Mouse (Mus musculus) testis, adult 2 months (tissue): ENCODE results near the gene Tprg. TPM values are rescaled to one million over a fixed set of nuclear protein-coding genes. Genes with fewer than 3 reads are reported as not detected.

ENCODE experiments used
- H3K27ac ChIP-seq: fragments of 200-500 bp; 2 replicates; pipeline ENCODE4 v1.5.1; 2012; ENCODE audit warnings: low read depth, low read length; ENCODE audit not compliant: control insufficient read depth, insufficient read depth
- H3K27me3 ChIP-seq: fragments of 200-500 bp; 2 replicates; pipeline ENCODE4 v1.6.1; 2012; ENCODE audit warnings: mild to moderate bottlenecking, low read length, moderate library complexity; ENCODE audit not compliant: control insufficient read depth, insufficient read depth
- H3K36me3 ChIP-seq: fragments of 200-500 bp; 2 replicates; pipeline ENCODE4 v1.6.1; 2012; ENCODE audit warnings: mild to moderate bottlenecking, low read length; ENCODE audit not compliant: control insufficient read depth, insufficient read depth
- H3K4me1 ChIP-seq: fragments of 200-500 bp; 2 replicates; pipeline ENCODE4 v1.6.1; 2012; ENCODE audit warnings: low read length; ENCODE audit not compliant: control insufficient read depth, insufficient read depth
- H3K4me3 ChIP-seq: fragments of 200-500 bp; 2 replicates; pipeline ENCODE4 v1.5.1; 2012; ENCODE audit warnings: low read depth, mild to moderate bottlenecking, low read length, moderate library complexity, mixed read lengths; ENCODE audit not compliant: control insufficient read depth
- CTCF ChIP-seq: fragments of 200-500 bp; IDR thresholded peaks from 2 replicates; pipeline ENCODE4 v1.5.1; 2012; ENCODE audit warnings: low read depth, mild to moderate bottlenecking, inconsistent platforms, low read length, moderate library complexity; ENCODE audit not compliant: control insufficient read depth, insufficient read depth, insufficient replicate concordance
- POLR2A ChIP-seq: fragments of 200-500 bp; IDR thresholded peaks from 2 replicates; pipeline ENCODE4 v1.6.1; 2012; ENCODE audit warnings: low read depth, mild to moderate bottlenecking, inconsistent platforms, low read length, moderate library complexity; ENCODE audit not compliant: control insufficient read depth
- polyA plus RNA-seq: library from polyadenylated mRNA; depleted of rRNA; stranded (reverse); fragments of >200 nt; gene quantifications from 2 replicates; pipeline ENCODE4 v1.2.3, GENCODE M21; 2012; rRNA removed

Gene Tprg
- polyA plus RNA-seq = not detected in 2 replicates

DNA sequence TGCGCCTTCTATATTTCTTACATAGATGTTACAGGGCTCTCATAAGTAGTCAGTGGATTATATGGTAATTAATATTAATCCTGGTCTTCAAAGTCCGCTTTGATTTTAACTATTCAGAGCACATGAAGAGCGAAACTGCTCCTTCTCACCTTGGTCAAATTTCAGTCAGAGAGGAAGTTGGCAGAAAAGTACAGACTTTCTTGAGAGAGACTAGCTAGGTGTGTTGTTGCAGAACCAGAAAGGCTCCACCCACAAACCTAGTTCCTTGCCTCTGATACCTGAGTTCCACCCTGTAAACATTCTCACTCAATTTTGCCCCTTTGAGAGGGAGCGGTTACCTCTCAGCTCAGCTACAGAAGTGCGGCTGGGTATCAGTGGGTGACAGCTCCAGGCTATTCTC is at the start of gene Tprg:
Gene Tprg, plus strand, starts transcription at position 301 of the 400 bp plus-strand sequence.
- no peaks in the 10 kb centered on the region for H3K4me1 ChIP-seq

DNA sequence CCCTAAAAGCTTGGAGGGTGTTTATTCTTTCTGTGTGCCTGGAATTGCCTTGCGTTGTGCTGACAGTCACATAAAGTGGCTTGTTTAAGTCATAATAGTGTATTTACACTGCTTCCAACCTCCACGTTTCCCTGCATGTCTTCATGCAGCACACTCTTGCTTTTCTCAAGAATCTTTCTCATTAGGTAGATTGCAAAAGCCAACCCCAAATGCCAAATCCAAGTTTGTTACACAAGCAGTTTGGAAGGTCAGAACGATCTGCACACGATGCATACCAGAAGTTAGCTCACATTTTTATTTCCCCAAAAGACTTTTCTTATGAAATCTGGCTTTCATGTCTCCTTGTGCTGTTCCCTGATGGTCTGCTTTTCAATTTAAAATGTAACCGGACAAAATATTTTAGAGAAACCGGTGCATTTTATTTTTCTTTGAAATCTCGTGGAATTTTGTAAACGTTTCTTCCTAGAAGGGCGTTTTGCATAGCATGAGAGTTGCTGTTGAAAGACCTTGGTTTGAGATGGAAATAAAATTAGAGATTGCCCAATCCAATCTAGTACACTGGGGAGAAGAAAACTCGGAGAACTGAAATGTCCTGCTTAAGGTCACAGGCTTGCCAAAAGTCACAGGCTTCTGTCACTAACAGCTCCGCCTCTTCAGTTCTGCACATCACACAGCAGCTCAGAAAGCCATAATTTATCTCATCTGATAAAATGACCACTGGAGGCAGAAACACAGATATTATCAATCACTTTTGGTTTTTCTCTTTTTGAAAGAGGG is 48.2 kb upstream of the Tprg start:
- peak overlapping the region; percentile 70 for H3K27ac ChIP-seq
- no peak overlapping the region for H3K4me3 ChIP-seq
- H3K4me1 ChIP-seq = no peaks in the 10 kb centered on the region
- no peaks in the 10 kb centered on the region for H3K36me3 ChIP-seq
- TF ChIP-seq POLR2A = no peak
- TF ChIP-seq CTCF = no peak
- H3K27me3 ChIP-seq = no peaks in the 10 kb centered on the region

More for the DNA sequence above, at the start of gene Tprg:
- Histone ChIP-seq H3K36me3 (no peaks in the 10 kb centered on the region), H3K27me3 (no peaks in the 10 kb centered on the region), H3K27ac (no peak within 1 kb of the TSS), H3K4me3 (no peak within 1 kb of the TSS)
- TF ChIP-seq CTCF = no peak
- TF ChIP-seq POLR2A = no peak

DNA sequence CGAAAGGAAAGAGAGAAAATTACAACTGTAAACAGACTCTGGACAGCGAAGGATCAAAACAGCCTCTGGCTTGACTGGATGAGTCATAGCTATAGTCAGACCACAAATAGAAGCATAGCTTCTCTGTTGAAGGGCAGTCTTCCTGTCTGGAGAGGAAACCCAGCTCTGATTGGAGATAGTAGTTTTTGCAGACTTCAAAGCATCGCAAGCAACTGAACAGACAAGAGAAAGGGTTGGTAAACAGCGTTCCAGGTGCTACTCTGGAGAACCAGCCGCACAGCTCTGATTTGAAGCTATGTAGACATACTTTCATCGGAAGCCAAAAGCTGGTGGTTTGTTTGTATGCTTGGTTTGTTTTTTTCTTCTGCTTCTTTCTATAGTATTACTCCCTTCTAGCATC is 37.7 kb upstream of the Tprg start:
- H3K27me3 ChIP-seq = no peaks in the 10 kb centered on the region
- no peak for TF ChIP-seq POLR2A
- no peak for TF ChIP-seq CTCF
- H3K4me3 ChIP-seq = no peak overlapping the region
- no peaks in the 10 kb centered on the region for H3K4me1 ChIP-seq
- H3K27ac ChIP-seq = no peak overlapping the region
- H3K36me3 ChIP-seq = no peaks in the 10 kb centered on the region

DNA sequence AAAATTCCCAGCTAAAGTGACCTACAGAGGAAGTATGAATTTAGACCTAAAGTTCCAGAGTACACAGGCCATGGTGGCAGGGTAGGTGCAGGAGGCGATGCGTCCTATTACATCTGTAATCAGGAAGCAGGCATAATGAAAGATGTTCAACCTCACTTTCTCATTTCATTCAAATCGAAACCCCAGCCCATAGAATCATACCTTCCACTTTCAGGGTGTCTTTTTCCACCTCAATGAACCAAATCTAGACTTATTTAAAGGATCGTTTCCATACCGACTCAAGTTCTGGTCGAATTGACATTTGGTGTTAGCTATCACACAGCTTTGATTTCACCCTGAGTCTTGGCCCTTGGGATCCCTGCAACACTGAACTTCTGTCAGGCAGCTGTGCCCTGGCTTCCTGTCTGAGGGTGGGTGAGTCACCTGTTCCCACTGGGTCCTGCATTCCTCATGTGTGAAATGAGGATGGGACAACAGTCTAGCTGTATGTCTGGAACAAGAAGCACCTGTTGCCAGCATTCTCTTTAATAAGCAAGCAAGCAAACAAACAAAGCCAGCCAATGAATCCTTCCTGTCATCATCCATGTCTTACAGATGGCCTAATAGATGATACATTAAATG is 36.4 kb upstream of the Tprg start:
- Histone ChIP-seq H3K4me3 (no peak overlapping the region), H3K36me3 (no peaks in the 10 kb centered on the region), H3K27me3 (no peaks in the 10 kb centered on the region), H3K4me1 (no peaks in the 10 kb centered on the region), H3K27ac (no peak overlapping the region)
- TF ChIP-seq POLR2A (no peak), CTCF (no peak)

DNA sequence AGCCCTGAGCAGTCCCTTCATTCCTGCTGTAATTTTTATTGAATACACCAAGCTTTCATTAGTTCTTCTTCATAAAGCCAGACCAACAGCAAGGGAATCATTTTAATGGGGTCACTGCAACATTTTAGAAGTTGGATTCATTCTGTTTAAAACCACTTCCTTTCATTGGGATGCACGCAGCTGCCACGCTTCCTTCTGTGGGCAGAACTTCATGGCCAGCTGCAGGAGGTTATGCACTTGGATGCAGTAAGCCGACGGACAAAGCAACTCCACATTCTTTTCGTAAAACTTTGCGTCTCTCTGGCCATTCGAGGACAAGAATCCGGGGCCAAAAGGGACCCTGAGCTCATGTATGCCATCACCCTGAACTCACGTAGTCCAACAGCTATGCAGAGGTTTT is 35.5 kb upstream of the Tprg start:
- Histone ChIP-seq H3K36me3 (no peaks in the 10 kb centered on the region), H3K4me1 (no peaks in the 10 kb centered on the region), H3K27me3 (no peaks in the 10 kb centered on the region), H3K4me3 (no peak overlapping the region), H3K27ac (no peak overlapping the region)
- no peak for TF ChIP-seq CTCF
- no peak for TF ChIP-seq POLR2A

DNA sequence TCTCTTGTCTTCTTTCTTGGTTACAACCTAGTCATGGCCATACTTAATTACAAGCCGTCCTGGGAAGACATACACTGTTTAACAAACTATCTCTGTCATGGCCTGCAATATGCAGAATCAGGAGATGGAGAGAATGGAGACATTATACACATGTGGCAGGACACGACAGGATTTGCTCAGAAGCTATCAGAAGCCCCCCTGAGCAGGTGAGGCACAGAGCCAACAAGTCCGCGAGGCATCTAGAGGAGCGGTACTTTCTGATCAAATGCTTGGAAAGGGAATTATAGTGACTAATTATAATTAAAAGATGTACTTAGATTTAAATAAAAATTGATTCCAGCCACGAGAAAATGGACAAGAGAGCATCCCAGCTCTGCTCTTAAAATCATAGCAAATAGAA is 32.0 kb upstream of the Tprg start:
- H3K4me3 ChIP-seq = no peak overlapping the region
- H3K27me3 ChIP-seq = no peaks in the 10 kb centered on the region
- no peak overlapping the region for H3K27ac ChIP-seq
- H3K36me3 ChIP-seq = no peaks in the 10 kb centered on the region
- TF ChIP-seq POLR2A = no peak
- no peak for TF ChIP-seq CTCF
- no peaks in the 10 kb centered on the region for H3K4me1 ChIP-seq

DNA sequence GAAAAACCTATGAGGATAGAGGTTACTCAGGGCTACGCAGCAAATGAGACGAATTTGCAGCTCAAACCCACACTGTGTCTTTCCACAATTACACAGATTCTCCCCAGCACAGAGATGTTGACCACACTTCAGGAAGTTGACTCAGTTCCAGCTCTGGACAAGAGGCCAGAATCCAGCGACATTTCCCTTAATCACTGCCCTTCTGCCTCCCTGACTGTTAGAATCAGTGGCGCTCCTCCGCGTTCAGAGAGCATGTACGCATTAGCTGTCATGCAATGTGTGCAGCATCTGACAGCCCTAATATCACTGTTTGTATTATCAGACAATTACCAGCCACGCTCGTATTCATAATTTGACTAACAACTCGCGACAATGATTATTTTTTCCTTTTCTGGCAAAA is 31.4 kb upstream of the Tprg start:
- no peaks in the 10 kb centered on the region for H3K4me1 ChIP-seq
- no peak overlapping the region for H3K4me3 ChIP-seq
- no peaks in the 10 kb centered on the region for H3K36me3 ChIP-seq
- no peaks in the 10 kb centered on the region for H3K27me3 ChIP-seq
- TF ChIP-seq CTCF (no peak), POLR2A (no peak)
- no peak overlapping the region for H3K27ac ChIP-seq
